Mouse (Mus musculus) stomach, postnatal 0 days (tissue): ENCODE results near the gene Slc9a2. TPM values are rescaled to one million over a fixed set of nuclear protein-coding genes. Genes with fewer than 3 reads are reported as not detected.

ENCODE experiments used
- ATAC-seq: fragments of 200-750 bp; cut with Nextera tagmentation; 2 replicates; pipeline ENCODE4 v1.8.0; 2017; ENCODE audit not compliant: low FRiP score, low TSS enrichment
- DNase-seq: peaks from one replicate; pipeline ENCODE4 v3.0.0-alpha.2; 2016; ENCODE audit warnings: low spot score
- H3K27ac ChIP-seq: fragments of 300-500 bp; sonication (generic); replicated peaks from 2 replicates; pipeline ENCODE4 v1.5.1; 2014; ENCODE audit warnings: mild to moderate bottlenecking, control low read depth
- H3K27me3 ChIP-seq: fragments of 300-500 bp; sonication (generic); 2 replicates; pipeline ENCODE4 v1.6.1; 2014; ENCODE audit warnings: low read length; ENCODE audit not compliant: control insufficient read depth, insufficient read depth
- H3K36me3 ChIP-seq: fragments of 300-500 bp; sonication (generic); 2 replicates; pipeline ENCODE4 v1.6.1; 2014; ENCODE audit warnings: low read length, mixed read lengths; ENCODE audit not compliant: control insufficient read depth, insufficient read depth
- H3K4me1 ChIP-seq: fragments of 300-500 bp; sonication (generic); replicated peaks from 2 replicates; pipeline ENCODE4 v1.6.1; 2014; ENCODE audit warnings: antibody characterized with exemption; ENCODE audit not compliant: control insufficient read depth, insufficient read depth
- H3K4me2 ChIP-seq: fragments of 300-500 bp; sonication (generic); replicated peaks from 2 replicates; pipeline ENCODE4 v1.6.1; 2014; ENCODE audit warnings: low read depth, mild to moderate bottlenecking, control low read depth, moderate library complexity
- H3K4me3 ChIP-seq: fragments of 300-500 bp; sonication (generic); 2 replicates; pipeline ENCODE4 v1.5.1; 2014; ENCODE audit warnings: low read depth, low read length, control low read depth
- H3K9ac ChIP-seq: fragments of 300-500 bp; sonication (generic); 2 replicates; pipeline ENCODE4 v1.6.1; 2014; ENCODE audit warnings: mild to moderate bottlenecking, low read length, control low read depth, mixed read lengths
- H3K9me3 ChIP-seq: fragments of 300-500 bp; sonication (generic); 2 replicates; pipeline ENCODE4 v1.6.1; 2016; ENCODE audit warnings: low read length; ENCODE audit not compliant: control insufficient read depth
- CTCF ChIP-seq: IDR thresholded peaks from 2 replicates; pipeline ENCODE4 v1.5.1; 2016; ENCODE audit warnings: antibody characterized with exemption, low read depth, mild to moderate bottlenecking, moderate library complexity
- EP300 ChIP-seq: optimal IDR thresholded peaks from 2 replicates; pipeline ENCODE3; 2016; ENCODE audit warnings: antibody characterized with exemption
- WGBS: fragments of 180-500 bp; shearing (Covaris S2); extraction: QIAGEN DNeasy Blood & Tissue Kit; methylation state at CpG from one replicate; pipeline ENCODE4 v1.1.7; 2014; 5-methylcytosine and 5-hydroxymethylcytosine counted together
- polyA plus RNA-seq: library from polyadenylated mRNA; unstranded; fragments of >200 nt; fragmentation: Nextera tagmentation; extraction: Ambion mirVana; gene quantifications from 2 replicates; pipeline ENCODE4 v1.2.1, GENCODE M21; 2015

Slc9a2 gene
- polyA plus RNA-seq, 1 experiment from 2014 or later: 13.9 TPM

DNA sequence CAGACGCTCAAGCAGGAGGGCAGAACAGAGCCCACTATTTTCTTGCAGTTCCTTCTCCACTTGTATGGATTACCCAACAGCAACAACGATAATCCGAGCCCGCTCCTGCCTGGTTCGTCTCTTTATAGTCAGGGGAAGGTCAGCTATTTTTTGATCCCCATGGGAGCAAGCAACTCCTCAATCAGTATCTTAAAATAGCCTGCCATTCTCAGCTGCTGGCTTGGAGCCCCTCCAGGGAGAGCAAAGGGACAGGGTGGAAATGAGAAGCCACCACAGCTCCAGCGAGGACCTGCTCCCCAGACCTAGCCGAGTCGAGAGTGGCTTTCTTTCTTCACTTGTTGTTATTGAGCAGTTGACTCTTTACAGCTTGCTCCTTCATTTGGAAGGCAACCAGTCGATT lies 125.0 kb downstream of the Slc9a2 start, which contains the start of gene Tmem182:
Gene Tmem182 (plus strand): TSS at position 251 of the 400 bp plus-strand sequence.
- no peaks in the 10 kb centered on the region for H3K4me1 ChIP-seq
- ATAC-seq (no peak), DNase-seq (no peak)
- H3K36me3 ChIP-seq: no peaks in the 10 kb centered on the region
- no peaks in the 10 kb centered on the region for H3K9me3 ChIP-seq
- no peak for TF ChIP-seq CTCF
- no peak for TF ChIP-seq EP300
- WGBS: 65% methylated on average over 9 of the region's 9 CpGs
- H3K27ac ChIP-seq: no peak within 1 kb of the TSS
- no peak within 1 kb of the TSS for H3K4me2 ChIP-seq
- H3K27me3 ChIP-seq: no peaks in the 10 kb centered on the region
- H3K4me3 ChIP-seq: no peak within 1 kb of the TSS
- H3K9ac ChIP-seq: no peak within 1 kb of the TSS

DNA sequence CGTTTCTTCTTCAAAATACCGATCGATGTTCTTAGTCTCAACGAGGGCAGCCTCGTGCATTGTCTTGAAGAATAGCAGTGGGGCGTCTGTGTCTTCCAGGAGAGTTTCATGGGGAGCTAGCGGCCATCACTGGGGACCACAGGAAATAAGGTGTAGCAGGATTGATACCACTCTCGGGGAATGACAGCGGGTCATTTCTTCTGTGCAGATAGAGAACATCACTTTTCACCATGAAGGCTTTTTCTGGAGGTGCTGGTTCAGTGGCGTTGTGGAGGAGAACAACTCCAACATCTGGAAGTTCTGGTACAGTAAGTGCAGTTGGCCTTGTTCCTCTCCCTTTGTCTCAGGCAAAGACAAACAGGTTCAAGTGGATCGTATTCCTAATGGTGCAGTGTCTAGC lies 125.5 kb downstream of the Slc9a2 start:
- Histone ChIP-seq H3K27me3 (no peaks in the 10 kb centered on the region), H3K9me3 (no peaks in the 10 kb centered on the region), H3K4me3 (no peak overlapping the region), H3K4me1 (no peaks in the 10 kb centered on the region), H3K9ac (no peak overlapping the region), H3K4me2 (no peak overlapping the region), H3K36me3 (no peaks in the 10 kb centered on the region), H3K27ac (no peak overlapping the region)
- ATAC-seq (no peak), DNase-seq (no peak)
- 86% methylated on average over 11 of the region's 11 CpGs for WGBS
- no peak for TF ChIP-seq EP300
- no peak for TF ChIP-seq CTCF

DNA sequence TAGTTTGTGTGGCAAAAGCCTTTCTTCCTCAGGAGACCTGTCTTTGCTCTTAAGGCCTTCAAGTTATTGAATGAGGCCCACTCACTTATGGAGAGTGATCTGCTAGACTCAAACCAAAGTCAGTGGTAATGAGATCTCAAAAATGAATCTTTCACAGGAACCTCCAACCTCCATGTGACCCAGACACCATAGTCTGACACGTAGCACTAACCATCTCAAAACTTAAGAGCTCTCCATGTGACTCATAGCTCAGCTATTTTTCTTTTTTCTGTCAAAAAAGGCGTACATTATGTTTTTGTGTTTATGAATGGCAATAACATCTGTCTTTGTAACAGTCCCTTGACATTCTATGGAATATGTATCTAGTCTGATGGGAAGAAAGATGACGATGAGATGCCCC lies 128.3 kb downstream of the Slc9a2 start:
- WGBS: 68% methylated on average over 3 of the region's 3 CpGs
- H3K27ac ChIP-seq: no peak overlapping the region
- H3K9me3 ChIP-seq: no peaks in the 10 kb centered on the region
- ATAC-seq (no peak), DNase-seq (no peak)
- H3K36me3 ChIP-seq: no peaks in the 10 kb centered on the region
- H3K9ac ChIP-seq: no peak overlapping the region
- H3K4me1 ChIP-seq: no peaks in the 10 kb centered on the region
- no peak overlapping the region for H3K4me3 ChIP-seq
- TF ChIP-seq EP300 (no peak), CTCF (no peak)
- H3K27me3 ChIP-seq: no peaks in the 10 kb centered on the region
- H3K4me2 ChIP-seq: no peak overlapping the region

DNA sequence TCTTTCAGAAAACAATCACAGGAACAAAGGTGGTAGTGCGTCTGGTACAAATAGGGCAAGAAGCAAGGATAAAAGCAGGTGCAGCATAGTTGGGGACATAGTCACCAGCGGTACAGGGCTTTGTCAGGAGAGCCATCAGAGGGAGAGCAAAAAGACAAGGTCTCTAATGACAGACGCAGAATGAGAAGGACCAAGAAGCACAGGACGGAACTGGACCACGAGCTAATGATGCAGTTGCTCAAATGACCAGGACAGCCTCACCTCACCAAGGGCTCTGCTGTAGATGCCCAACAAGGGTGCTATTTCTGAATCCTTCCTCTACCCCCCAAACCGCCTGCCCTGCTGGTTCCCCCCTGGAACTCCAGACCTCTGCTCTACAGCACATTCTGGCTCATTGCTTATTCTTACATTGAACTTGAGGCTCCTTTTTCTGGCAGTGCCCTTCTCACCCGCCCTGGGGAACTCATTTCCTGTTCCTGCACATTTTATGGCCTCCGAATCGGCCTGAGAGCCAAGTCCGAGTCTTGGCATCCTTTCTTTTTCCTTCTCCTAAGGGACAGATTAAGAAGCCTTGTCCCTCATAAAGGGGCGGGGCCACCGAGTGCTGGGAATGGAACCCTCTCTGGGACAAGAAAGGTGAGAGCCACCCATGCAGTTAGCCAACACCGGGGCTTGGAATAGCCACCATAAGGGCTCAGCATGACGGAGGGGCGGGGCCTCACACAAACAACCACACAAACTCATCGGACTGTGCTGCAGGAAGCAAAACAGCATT lies 134.9 kb downstream of the Slc9a2 start:
- no peak for DNase-seq
- TF ChIP-seq EP300: no peak
- no peak for TF ChIP-seq CTCF
- Histone ChIP-seq H3K27ac (no peak overlapping the region), H3K4me2 (no peak overlapping the region), H3K27me3 (no peaks in the 10 kb centered on the region), H3K9ac (no peak overlapping the region), H3K4me1 (no peaks in the 10 kb centered on the region), H3K9me3 (no peaks in the 10 kb centered on the region), H3K36me3 (no peaks in the 10 kb centered on the region), H3K4me3 (no peak overlapping the region)
- 59% methylated on average over 16 of the region's 16 CpGs for WGBS
- ATAC-seq: no peak

Other genes with a start within 250 kb of the Slc9a2 start
- gene Il18r1, start 215.0 kb upstream of the Slc9a2 start, polyA plus RNA-seq: 3.1 and 3.4 TPM in 2 replicates
- 0.15 and 0.16 TPM in 2 replicates for gene Il18rap, start 165.2 kb upstream of the Slc9a2 start, polyA plus RNA-seq
- gene Slc9a4, start 100.5 kb upstream of the Slc9a2 start, polyA plus RNA-seq: 27.4 and 31.4 TPM in 2 replicates
- 3.9 and 4.2 TPM in 2 replicates for gene Mfsd9, start 110.1 kb downstream of the Slc9a2 start, polyA plus RNA-seq
- gene Tmem182, start 125.0 kb downstream of the Slc9a2 start, polyA plus RNA-seq: 0.17 and 0.23 TPM in 2 replicates